13 mouse cellular contexts compared by ENCODE assay signal in the genomic region with DNA sequence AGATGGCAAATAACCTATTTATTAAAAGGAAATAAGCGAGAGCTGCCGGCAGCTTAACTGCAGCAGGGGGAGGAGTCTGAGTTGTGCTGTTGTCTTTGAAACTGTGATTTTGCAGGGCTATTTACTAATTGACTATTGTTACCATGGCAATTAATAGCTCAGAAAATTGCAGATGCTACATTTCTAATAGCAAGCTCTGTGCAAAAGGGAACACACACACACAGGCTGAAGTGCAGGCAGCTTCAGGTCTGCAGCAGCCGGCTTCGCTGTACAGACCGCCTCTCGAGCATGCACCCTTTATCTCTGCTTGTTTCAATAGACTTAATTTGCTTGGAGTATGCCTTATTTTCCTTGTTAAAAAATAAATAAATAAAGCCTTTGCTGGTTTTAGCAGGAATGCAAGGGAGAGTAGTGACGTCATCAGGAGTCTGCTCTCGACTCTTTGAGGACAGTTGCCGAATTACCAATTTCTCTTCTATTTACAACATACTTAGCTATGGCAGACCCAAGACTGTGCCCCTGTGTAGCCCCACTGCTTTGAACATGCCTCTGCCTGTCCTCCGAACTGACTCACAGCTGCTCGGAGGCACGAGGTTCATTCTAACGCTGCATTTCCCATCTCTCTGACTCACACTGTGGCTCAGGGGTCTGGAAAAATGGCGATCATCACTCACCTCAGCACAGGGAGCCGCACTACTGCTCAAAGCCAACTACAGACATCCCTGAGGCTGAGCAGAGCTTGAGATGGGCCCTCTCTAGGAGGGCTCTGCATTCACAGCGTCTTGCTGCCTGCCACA.
DNase-seq lines count a peak whose midpoint lies in the region; ATAC-seq lines count a peak whose summit lies in the region.
"Had no signal": no experiment of that assay in that cellular context is flagged by ENCODE, and none has a peak within 500 bp of the region (broad histone marks: within the 10 kb centered on the region; RNA-seq: fewer than 3 reads in every experiment).

No protein-coding gene starts in this region.

- H3K9me3 ChIP-seq in kidney, embryonic 14.5 days (ENCODE audit: control insufficient read depth, low read length), result no peaks in the 10 kb centered on the region
- no peaks in the 10 kb centered on the region for H3K9me3 ChIP-seq in kidney, embryonic 16.5 days (ENCODE audit: low read length)
- H3K9me3 ChIP-seq in embryonic facial prominence, embryonic 15.5 days (replicated peaks), result no peaks in the 10 kb centered on the region
- H3K9me3 ChIP-seq in intestine, embryonic 16.5 days (ENCODE audit: control insufficient read depth, low read length), result no peaks in the 10 kb centered on the region
- H3K9me3 ChIP-seq in stomach, embryonic 14.5 days (ENCODE audit: control insufficient read depth, low read depth, low read length), result no peaks in the 10 kb centered on the region
- H3K9me3 ChIP-seq in liver, embryonic 11.5 days (ENCODE audit: control insufficient read depth, low read length), result no peaks in the 10 kb centered on the region
- H3K9me3 ChIP-seq: liver, embryonic 15.5 days had no signal

- no peak overlapping the region for H3K27ac ChIP-seq in kidney, embryonic 14.5 days (ENCODE audit: low read depth, low read length)
- H3K27ac ChIP-seq in kidney, embryonic 16.5 days (ENCODE audit: low read length), result no peak overlapping the region
- H3K27ac ChIP-seq in embryonic facial prominence, embryonic 15.5 days (replicated peaks), result 0 out of 2 replicates have a peak overlapping the region, but pooled peaks have one; percentile 41
- no peak overlapping the region for H3K27ac ChIP-seq in intestine, embryonic 16.5 days (ENCODE audit: low read length)
- H3K27ac ChIP-seq in stomach, embryonic 14.5 days (ENCODE audit: low read length), result peak overlapping the region; percentile 2; the same call in 1 of the 2 replicates
- H3K27ac ChIP-seq in liver, embryonic 11.5 days (ENCODE audit: low read depth, low read length), result no peak overlapping the region
- H3K27ac ChIP-seq: liver, embryonic 15.5 days had no signal

- no peak overlapping the region for H3K4me2 ChIP-seq in kidney, embryonic 14.5 days (replicated peaks; ENCODE audit: low read depth, low read length)
- no peak overlapping the region for H3K4me2 ChIP-seq in kidney, embryonic 16.5 days (replicated peaks; ENCODE audit: low read depth, low read length)
- no peak overlapping the region for H3K4me2 ChIP-seq in embryonic facial prominence, embryonic 15.5 days (replicated peaks)
- no peak overlapping the region for H3K4me2 ChIP-seq in intestine, embryonic 16.5 days (ENCODE audit: low read depth, low read length)
- H3K4me2 ChIP-seq in stomach, embryonic 14.5 days (replicated peaks; ENCODE audit: low read depth, low read length), result no peak overlapping the region
- H3K4me2 ChIP-seq in liver, embryonic 11.5 days, result no peak overlapping the region
- H3K4me2 ChIP-seq: liver, embryonic 15.5 days had no signal

- no peaks in the 10 kb centered on the region for H3K4me1 ChIP-seq in kidney, embryonic 14.5 days (ENCODE audit: control insufficient read depth, insufficient read depth, low read length)
- H3K4me1 ChIP-seq in kidney, embryonic 16.5 days (ENCODE audit: insufficient read depth, low read length), result peaks cover 3% of the 10 kb centered on the region; the same call in 1 of the 2 replicates
- peaks cover 9% of the 10 kb centered on the region; the same call in 1 of the 2 replicates for H3K4me1 ChIP-seq in embryonic facial prominence, embryonic 15.5 days
- H3K4me1 ChIP-seq in intestine, embryonic 16.5 days (ENCODE audit: control insufficient read depth, insufficient read depth, low read length), result peaks cover 18% of the 10 kb centered on the region
- peaks cover 6% of the 10 kb centered on the region; the same call in 1 of the 2 replicates for H3K4me1 ChIP-seq in stomach, embryonic 14.5 days (ENCODE audit: control insufficient read depth, insufficient read depth, low read length)
- no peaks in the 10 kb centered on the region for H3K4me1 ChIP-seq in liver, embryonic 11.5 days (replicated peaks; ENCODE audit: control insufficient read depth, insufficient read depth, low read length)

- H3K9ac ChIP-seq in kidney, embryonic 14.5 days (ENCODE audit: low read depth, low read length), result no peak overlapping the region
- H3K9ac ChIP-seq in kidney, embryonic 16.5 days (replicated peaks; ENCODE audit: low read length), result no peak overlapping the region
- no peak overlapping the region for H3K9ac ChIP-seq in embryonic facial prominence, embryonic 15.5 days
- no peak overlapping the region for H3K9ac ChIP-seq in intestine, embryonic 16.5 days (ENCODE audit: low read depth, low read length)
- H3K9ac ChIP-seq in stomach, embryonic 14.5 days (replicated peaks; ENCODE audit: low read depth, low read length), result no peak overlapping the region
- no peak overlapping the region for H3K9ac ChIP-seq in liver, embryonic 11.5 days (ENCODE audit: low read depth, low read length)
- H3K9ac ChIP-seq: liver, embryonic 15.5 days had no signal

- no peak overlapping the region for H3K4me3 ChIP-seq in kidney, embryonic 14.5 days (ENCODE audit: low read length)
- no peak overlapping the region for H3K4me3 ChIP-seq in kidney, embryonic 16.5 days (ENCODE audit: low read length)
- no peak overlapping the region for H3K4me3 ChIP-seq in embryonic facial prominence, embryonic 15.5 days (replicated peaks)
- H3K4me3 ChIP-seq in intestine, embryonic 16.5 days (ENCODE audit: low read length), result no peak overlapping the region
- H3K4me3 ChIP-seq in stomach, embryonic 14.5 days (ENCODE audit: low read depth, low read length), result no peak overlapping the region
- no peak overlapping the region for H3K4me3 ChIP-seq in liver, embryonic 11.5 days (ENCODE audit: low read depth, low read length)
- H3K4me3 ChIP-seq: liver, embryonic 15.5 days had no signal

- H3K27me3 ChIP-seq in kidney, embryonic 14.5 days (ENCODE audit: control insufficient read depth, insufficient read depth, low read length), result no peaks in the 10 kb centered on the region
- H3K27me3 ChIP-seq in kidney, embryonic 16.5 days (ENCODE audit: insufficient read depth, low read length), result no peaks in the 10 kb centered on the region
- H3K27me3 ChIP-seq in embryonic facial prominence, embryonic 15.5 days, result no peaks in the 10 kb centered on the region
- H3K27me3 ChIP-seq in intestine, embryonic 16.5 days (replicated peaks; ENCODE audit: control insufficient read depth, insufficient read depth, low read length), result no peaks in the 10 kb centered on the region
- H3K27me3 ChIP-seq in stomach, embryonic 14.5 days (ENCODE audit: control insufficient read depth, insufficient read depth, low read length), result no peaks in the 10 kb centered on the region
- no peaks in the 10 kb centered on the region for H3K27me3 ChIP-seq in liver, embryonic 11.5 days (replicated peaks; ENCODE audit: control insufficient read depth, insufficient read depth, low read length)
- H3K27me3 ChIP-seq: liver, embryonic 15.5 days had no signal

- H3K36me3 ChIP-seq in kidney, embryonic 14.5 days (ENCODE audit: control insufficient read depth, insufficient read depth, low read length), result peaks cover 51% of the 10 kb centered on the region
- peaks cover 42% of the 10 kb centered on the region for H3K36me3 ChIP-seq in kidney, embryonic 16.5 days (ENCODE audit: insufficient read depth, low read length)
- peaks cover 44% of the 10 kb centered on the region for H3K36me3 ChIP-seq in embryonic facial prominence, embryonic 15.5 days
- H3K36me3 ChIP-seq in intestine, embryonic 16.5 days (ENCODE audit: control insufficient read depth, insufficient read depth, low read length), result peaks cover 7% of the 10 kb centered on the region
- H3K36me3 ChIP-seq in stomach, embryonic 14.5 days (ENCODE audit: control insufficient read depth, insufficient read depth, low read length), result peaks cover 9% of the 10 kb centered on the region
- H3K36me3 ChIP-seq in liver, embryonic 11.5 days (ENCODE audit: control insufficient read depth, insufficient read depth, low read length), result peaks cover 14% of the 10 kb centered on the region; the same call in 1 of the 2 replicates

- WGBS in kidney, embryonic 14.5 days, result 78% methylated on average over 16 of the region's 16 CpGs
- WGBS in kidney, embryonic 16.5 days, result 79% methylated on average over 16 of the region's 16 CpGs
- WGBS in embryonic facial prominence, embryonic 15.5 days, result 55% methylated on average over 16 of the region's 16 CpGs
- WGBS in intestine, embryonic 16.5 days, result 69% methylated on average over 16 of the region's 16 CpGs
- 63% methylated on average over 16 of the region's 16 CpGs for WGBS in stomach, embryonic 14.5 days
- WGBS in liver, embryonic 11.5 days, result 84% methylated on average over 16 of the region's 16 CpGs

- no peak for DNase-seq in liver, embryonic 11.5 days (ENCODE audit: low spot score)
- no peak for DNase-seq in right cerebral cortex, postnatal 14 days
- DNase-seq in adrenal gland, postnatal 4 days (ENCODE audit: low spot score in 2 of 2), result no peak
- DNase-seq: cerebellum, postnatal 36 days; heart, adult 11 months; heart, postnatal 14 days; kidney, postnatal 10 days had no signal

- peak; percentile 24; the same call in 1 of the 2 replicates for ATAC-seq in kidney, embryonic 14.5 days (ENCODE audit: low FRiP score, low TSS enrichment)
- ATAC-seq in kidney, embryonic 16.5 days (ENCODE audit: low FRiP score, low TSS enrichment), result no peak
- no peak for ATAC-seq in embryonic facial prominence, embryonic 15.5 days (ENCODE audit: insufficient number of reproducible peaks, low FRiP score, low TSS enrichment, low read depth)
- ATAC-seq in intestine, embryonic 16.5 days, result peak; percentile 26; the same call in 1 of the 2 replicates
- 0 out of 2 replicates have a peak, but pooled peaks have one; percentile 10 for ATAC-seq in stomach, embryonic 14.5 days (ENCODE audit: insufficient number of reproducible peaks, insufficient read depth, low FRiP score, low read depth)
- ATAC-seq in liver, embryonic 11.5 days (replicated peaks; ENCODE audit: low FRiP score), result no peak

Comparison
In these comparisons a context has a peak if more than half of its experiments do, and no peak if none do; other contexts are left out.
1. ATAC-seq: peak in kidney, embryonic 14.5 days (single experiment), intestine, embryonic 16.5 days (single experiment) and stomach, embryonic 14.5 days (single experiment); none in kidney, embryonic 16.5 days (single experiment), embryonic facial prominence, embryonic 15.5 days (single experiment) and liver, embryonic 11.5 days (single experiment).
2. H3K27ac ChIP-seq: peak in embryonic facial prominence, embryonic 15.5 days (single experiment) and stomach, embryonic 14.5 days (single experiment); none in kidney, embryonic 14.5 days (single experiment), kidney, embryonic 16.5 days (single experiment), intestine, embryonic 16.5 days (single experiment) and liver, embryonic 11.5 days (single experiment).